Mouse (Mus musculus) hindbrain, embryonic 15.5 days (tissue): Measurements from ENCODE around the gene Gramd2. TPM values are rescaled to one million over a fixed set of nuclear protein-coding genes. Genes with fewer than 3 reads are reported as not detected.

Experiments used
- ATAC-seq: fragments of 200-750 bp; cut with Nextera tagmentation; 2 replicates; pipeline ENCODE4 v1.8.0; 2017; ENCODE audit warnings: low read depth, moderate number of reproducible peaks, moderate TSS enrichment; ENCODE audit not compliant: low FRiP score
- H3K27ac ChIP-seq: fragments of 300-500 bp; sonication (generic); replicated peaks from 2 replicates; pipeline ENCODE4 v1.5.1; 2015; ENCODE audit warnings: mild to moderate bottlenecking, inconsistent platforms
- H3K27me3 ChIP-seq: fragments of 300-500 bp; sonication (generic); 2 replicates; pipeline ENCODE4 v1.6.1; 2015; ENCODE audit warnings: control low read depth, inconsistent platforms
- H3K36me3 ChIP-seq: fragments of 300-500 bp; sonication (generic); 2 replicates; pipeline ENCODE4 v1.6.1; 2015; ENCODE audit warnings: control low read depth, inconsistent platforms
- H3K4me1 ChIP-seq: fragments of 300-500 bp; sonication (generic); replicated peaks from 2 replicates; pipeline ENCODE4 v1.6.1; 2015; ENCODE audit warnings: control low read depth, inconsistent platforms
- H3K4me2 ChIP-seq: fragments of 300-500 bp; sonication (generic); 2 replicates; pipeline ENCODE4 v1.6.1; 2015; ENCODE audit warnings: moderate library complexity, mild to moderate bottlenecking, inconsistent platforms
- H3K4me3 ChIP-seq: fragments of 300-500 bp; sonication (generic); 2 replicates; pipeline ENCODE4 v1.5.1; 2015; ENCODE audit warnings: mild to moderate bottlenecking, inconsistent platforms
- H3K9ac ChIP-seq: fragments of 300-500 bp; sonication (generic); 2 replicates; pipeline ENCODE4 v1.6.1; 2015; ENCODE audit warnings: inconsistent platforms
- H3K9me3 ChIP-seq: fragments of 300-500 bp; sonication (generic); 2 replicates; pipeline ENCODE4 v1.6.1; 2016; ENCODE audit warnings: control low read depth, inconsistent platforms
- WGBS: fragments of 180-500 bp; shearing (Covaris S2); methylation state at CpG from one replicate; pipeline ENCODE4 v1.1.7; 2015; 5-methylcytosine and 5-hydroxymethylcytosine counted together
- polyA plus RNA-seq: library from polyadenylated mRNA; unstranded; fragments of >200 nt; fragmentation: Nextera tagmentation; extraction: Ambion mirVana; gene quantifications from 2 replicates; pipeline ENCODE4 v1.2.1, GENCODE M21; 2015

Gene Gramd2
- polyA plus RNA-seq, 1 experiment from 2014 or later, result 5.2 TPM

- Histone ChIP-seq H3K9me3 (no peaks in the 10 kb centered on the region), H3K27me3 (no peaks in the 10 kb centered on the region), H3K27ac (peak overlapping the region; percentile 52), H3K36me3 (0 out of 2 replicates have a peak, but pooled peaks cover 4% of the 10 kb centered on the region), H3K9ac (no peak overlapping the region), H3K4me3 (peak overlapping the region; percentile 60), H3K4me2 (peak overlapping the region; percentile 73), H3K4me1 (peaks cover 69% of the 10 kb centered on the region)
- no peak for ATAC-seq
- 24% methylated on average over 14 of the region's 14 CpGs for WGBS
Measured at GRCm38 (mm10) chr9:59659036-59660026, 20.6 kb upstream of the Gramd2 start.

GRCm38 (mm10) chr9:59660421-59660820 is 19.5 kb upstream of the Gramd2 start:
- peak overlapping the region; percentile 52; the same call in 1 of the 2 replicates for H3K27ac ChIP-seq
- 47% methylated on average over 10 of the region's 10 CpGs for WGBS
- H3K9me3 ChIP-seq, result no peaks in the 10 kb centered on the region
- peak overlapping the region; percentile 73 for H3K4me2 ChIP-seq
- H3K36me3 ChIP-seq, result 0 out of 2 replicates have a peak, but pooled peaks cover 8% of the 10 kb centered on the region
- no peak overlapping the region for H3K4me3 ChIP-seq
- H3K9ac ChIP-seq, result no peak overlapping the region
- ATAC-seq, result no peak
- peaks cover 76% of the 10 kb centered on the region for H3K4me1 ChIP-seq
- no peaks in the 10 kb centered on the region for H3K27me3 ChIP-seq

- peaks cover 72% of the 10 kb centered on the region for H3K4me1 ChIP-seq
- WGBS, result 66% methylated on average over 6 of the region's 6 CpGs
Measured at GRCm38 (mm10) chr9:59661298-59661975, 18.5 kb upstream of the Gramd2 start.

GRCm38 (mm10) chr9:59663226-59663625 is 16.7 kb upstream of the Gramd2 start:
- Histone ChIP-seq H3K4me2 (no peak overlapping the region), H3K36me3 (peaks cover 35% of the 10 kb centered on the region), H3K4me3 (no peak overlapping the region), H3K9ac (no peak overlapping the region), H3K27ac (no peak overlapping the region), H3K9me3 (no peaks in the 10 kb centered on the region), H3K27me3 (no peaks in the 10 kb centered on the region), H3K4me1 (peaks cover 66% of the 10 kb centered on the region)
- 77% methylated on average over 7 of the region's 7 CpGs for WGBS
- no peak for ATAC-seq

More at GRCm38 (mm10) chr9:59661298-59661975, 18.5 kb upstream of the Gramd2 start:
- no peaks in the 10 kb centered on the region for H3K9me3 ChIP-seq
- H3K9ac ChIP-seq, result no peak overlapping the region
- no peaks in the 10 kb centered on the region for H3K27me3 ChIP-seq
- H3K36me3 ChIP-seq, result peaks cover 17% of the 10 kb centered on the region
- no peak overlapping the region for H3K27ac ChIP-seq
- H3K4me2 ChIP-seq, result no peak overlapping the region
- no peak for ATAC-seq
- H3K4me3 ChIP-seq, result no peak overlapping the region

GRCm38 (mm10) chr9:59663957-59664356 is 16.0 kb upstream of the Gramd2 start:
- H3K36me3 ChIP-seq, result peaks cover 42% of the 10 kb centered on the region
- H3K9me3 ChIP-seq, result no peaks in the 10 kb centered on the region
- ATAC-seq, result no peak
- peaks cover 58% of the 10 kb centered on the region for H3K4me1 ChIP-seq
- H3K27ac ChIP-seq, result no peak overlapping the region
- H3K9ac ChIP-seq, result no peak overlapping the region
- no peak overlapping the region for H3K4me3 ChIP-seq
- WGBS, result 59% methylated on average over 3 of the region's 3 CpGs
- H3K4me2 ChIP-seq, result no peak overlapping the region
- no peaks in the 10 kb centered on the region for H3K27me3 ChIP-seq

- WGBS, result 59% methylated on average over 4 of the region's 4 CpGs
- ATAC-seq, result no peak
- H3K27ac ChIP-seq, result no peak overlapping the region
- H3K9me3 ChIP-seq, result no peaks in the 10 kb centered on the region
- H3K36me3 ChIP-seq, result peaks cover 47% of the 10 kb centered on the region
- no peak overlapping the region for H3K4me3 ChIP-seq
- H3K9ac ChIP-seq, result no peak overlapping the region
- no peaks in the 10 kb centered on the region for H3K27me3 ChIP-seq
- H3K4me1 ChIP-seq, result peaks cover 50% of the 10 kb centered on the region
- no peak overlapping the region for H3K4me2 ChIP-seq
Measured at GRCm38 (mm10) chr9:59664664-59665256, 15.2 kb upstream of the Gramd2 start.

- WGBS, result 95% methylated on average over 8 of the region's 8 CpGs
- H3K4me3 ChIP-seq, result no peak overlapping the region
- no peak for ATAC-seq
- no peaks in the 10 kb centered on the region for H3K9me3 ChIP-seq
- peaks cover 59% of the 10 kb centered on the region for H3K36me3 ChIP-seq
- no peaks in the 10 kb centered on the region for H3K27me3 ChIP-seq
- peaks cover 38% of the 10 kb centered on the region for H3K4me1 ChIP-seq
- no peak overlapping the region for H3K27ac ChIP-seq
- H3K4me2 ChIP-seq, result no peak overlapping the region
- no peak overlapping the region for H3K9ac ChIP-seq
Measured at GRCm38 (mm10) chr9:59666016-59666415, 13.9 kb upstream of the Gramd2 start.

- Histone ChIP-seq H3K9ac (no peak overlapping the region), H3K27me3 (no peaks in the 10 kb centered on the region), H3K27ac (no peak overlapping the region), H3K4me1 (peaks cover 30% of the 10 kb centered on the region), H3K4me3 (no peak overlapping the region), H3K9me3 (no peaks in the 10 kb centered on the region), H3K36me3 (peaks cover 67% of the 10 kb centered on the region), H3K4me2 (no peak overlapping the region)
- WGBS, result 97% methylated on average over 1 of the region's 1 CpGs
- ATAC-seq, result no peak
Measured at GRCm38 (mm10) chr9:59666813-59667212, 13.1 kb upstream of the Gramd2 start.

GRCm38 (mm10) chr9:59667250-59667649 is 12.7 kb upstream of the Gramd2 start:
- H3K9me3 ChIP-seq, result no peaks in the 10 kb centered on the region
- WGBS, result 68% methylated on average over 4 of the region's 4 CpGs
- no peak overlapping the region for H3K4me3 ChIP-seq
- peaks cover 72% of the 10 kb centered on the region for H3K36me3 ChIP-seq
- no peak for ATAC-seq
- peaks cover 25% of the 10 kb centered on the region for H3K4me1 ChIP-seq
- H3K4me2 ChIP-seq, result no peak overlapping the region
- H3K9ac ChIP-seq, result no peak overlapping the region
- no peak overlapping the region for H3K27ac ChIP-seq
- H3K27me3 ChIP-seq, result no peaks in the 10 kb centered on the region

GRCm38 (mm10) chr9:59667904-59668303 is 12.0 kb upstream of the Gramd2 start:
- H3K4me2 ChIP-seq, result no peak overlapping the region
- peaks cover 20% of the 10 kb centered on the region for H3K4me1 ChIP-seq
- H3K9me3 ChIP-seq, result no peaks in the 10 kb centered on the region
- H3K4me3 ChIP-seq, result no peak overlapping the region
- H3K27ac ChIP-seq, result no peak overlapping the region
- H3K36me3 ChIP-seq, result peaks cover 78% of the 10 kb centered on the region
- H3K9ac ChIP-seq, result no peak overlapping the region
- no peak for ATAC-seq
- 90% methylated on average over 6 of the region's 6 CpGs for WGBS
- H3K27me3 ChIP-seq, result no peaks in the 10 kb centered on the region

- H3K4me1 ChIP-seq, result peaks cover 16% of the 10 kb centered on the region
- ATAC-seq, result no peak
- 68% methylated on average over 7 of the region's 7 CpGs for WGBS
- H3K27ac ChIP-seq, result no peak overlapping the region
- H3K9me3 ChIP-seq, result no peaks in the 10 kb centered on the region
- no peak overlapping the region for H3K4me2 ChIP-seq
- H3K4me3 ChIP-seq, result no peak overlapping the region
- H3K36me3 ChIP-seq, result peaks cover 80% of the 10 kb centered on the region
- no peak overlapping the region for H3K9ac ChIP-seq
- no peaks in the 10 kb centered on the region for H3K27me3 ChIP-seq
Measured at GRCm38 (mm10) chr9:59668473-59668872, 11.5 kb upstream of the Gramd2 start.

- Histone ChIP-seq H3K27me3 (no peaks in the 10 kb centered on the region), H3K4me2 (no peak overlapping the region), H3K4me1 (peaks cover 9% of the 10 kb centered on the region), H3K4me3 (no peak overlapping the region), H3K9ac (no peak overlapping the region), H3K9me3 (no peaks in the 10 kb centered on the region), H3K27ac (no peak overlapping the region), H3K36me3 (peaks cover 86% of the 10 kb centered on the region)
- 74% methylated on average over 4 of the region's 4 CpGs for WGBS
- ATAC-seq, result no peak
Measured at GRCm38 (mm10) chr9:59669172-59669571, 10.8 kb upstream of the Gramd2 start.
